Mouse (Mus musculus): ENCODE measurements around the gene Hirip3.

Gene Hirip3

DNA sequence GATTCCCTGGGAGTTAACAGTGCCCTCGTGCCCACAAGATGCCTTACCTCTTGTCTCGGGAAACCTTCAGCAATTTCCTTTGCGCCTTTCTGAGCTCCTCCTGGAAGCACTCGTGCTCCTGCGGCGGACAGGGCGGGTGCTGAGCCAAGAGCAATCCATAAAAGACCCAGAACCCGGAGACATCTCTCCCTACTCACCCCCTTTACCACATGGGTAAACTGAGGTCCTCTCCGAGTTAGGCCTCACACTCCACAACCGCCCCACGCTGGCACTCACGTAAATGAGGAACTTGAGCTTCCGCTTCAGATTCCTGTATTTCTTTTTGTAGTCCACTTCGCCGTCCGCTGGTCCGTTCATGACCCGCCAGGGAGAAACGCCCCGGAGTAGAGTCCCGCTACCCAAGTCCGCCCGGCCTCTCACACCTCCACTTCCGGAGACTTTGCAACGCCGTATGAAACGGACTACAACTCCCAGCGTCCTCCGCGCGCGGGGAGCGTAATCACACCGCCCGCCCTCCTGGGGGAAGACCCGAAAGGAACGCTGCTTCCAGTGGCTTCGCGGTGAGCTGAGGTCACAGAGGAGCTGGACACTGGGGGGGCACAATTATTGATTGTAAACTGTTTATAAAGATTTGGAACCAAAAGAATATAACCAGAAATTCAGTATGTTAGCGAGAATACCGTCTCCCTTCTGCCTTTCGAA lies at the start of gene Hirip3:
Gene Hirip3 (plus strand): TSS at position 544 of the 702 bp plus-strand sequence.
- peak; percentile 96 for DNase-seq (ENCODE audit: low spot score)

DNA sequence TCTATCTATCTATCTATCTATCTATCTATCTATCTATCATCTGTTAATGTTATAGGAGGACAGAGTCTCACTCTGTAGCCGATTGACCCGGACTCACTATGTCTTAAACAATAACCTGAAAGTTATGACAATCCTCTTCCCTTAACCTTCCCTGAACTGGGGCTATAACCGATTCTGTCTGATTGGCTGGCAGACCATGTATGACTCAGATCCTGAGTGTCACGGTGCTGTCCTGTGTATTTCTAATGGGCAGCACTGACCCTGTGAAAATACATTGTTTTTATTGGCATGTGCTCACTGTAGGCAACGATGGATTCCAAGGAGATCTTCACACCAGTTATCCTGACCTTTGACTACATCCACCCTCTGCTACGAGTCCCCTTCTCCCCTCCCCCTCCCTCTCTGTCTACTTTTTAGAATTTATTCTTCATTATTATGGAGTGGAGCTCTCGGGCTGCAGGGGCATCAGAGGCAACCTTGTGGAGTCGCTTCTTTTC lies 46.0 kb upstream of the Hirip3 start:
- no peak for DNase-seq (ENCODE audit: low spot score)

DNA sequence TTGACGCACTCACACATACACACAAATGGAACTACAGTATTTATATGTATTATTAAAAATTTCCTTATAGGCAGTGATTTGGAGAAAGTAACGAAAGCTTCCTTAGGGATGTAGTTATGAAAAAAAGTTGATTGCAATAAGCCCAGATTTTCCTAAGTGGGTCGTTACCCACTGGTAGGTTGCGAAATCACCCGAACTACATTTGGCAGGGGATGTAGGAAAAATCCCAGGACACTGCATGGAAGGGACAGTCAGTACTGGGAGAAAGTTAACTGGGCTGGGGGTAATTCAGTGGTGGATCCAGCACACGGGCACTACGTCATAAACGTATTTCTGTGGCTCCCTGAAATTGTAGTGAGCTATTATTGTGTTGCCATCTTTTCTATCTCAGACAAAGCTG lies 45.3 kb upstream of the Hirip3 start:
- no peak for DNase-seq (ENCODE audit: low spot score)

DNA sequence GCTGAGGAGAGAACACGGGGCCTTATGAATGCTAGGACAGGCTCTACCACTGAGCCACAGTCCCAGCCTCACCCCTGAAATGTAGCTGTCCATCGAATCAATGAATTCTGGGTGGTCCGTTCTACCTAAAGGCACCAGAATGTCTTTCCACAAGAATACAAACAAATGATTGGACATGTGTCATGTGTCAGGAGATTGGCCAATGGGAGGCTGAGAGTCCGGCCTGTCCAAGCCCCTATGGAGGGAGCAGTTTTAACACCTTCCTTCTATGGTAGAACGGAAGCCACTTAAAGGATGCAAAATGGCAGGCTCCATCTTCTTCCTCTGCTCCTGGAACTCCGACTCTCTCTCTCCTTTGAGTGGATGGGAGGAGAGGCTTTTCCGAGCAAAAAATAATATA lies 44.2 kb upstream of the Hirip3 start:
- DNase-seq (ENCODE audit: low spot score): no peak

DNA sequence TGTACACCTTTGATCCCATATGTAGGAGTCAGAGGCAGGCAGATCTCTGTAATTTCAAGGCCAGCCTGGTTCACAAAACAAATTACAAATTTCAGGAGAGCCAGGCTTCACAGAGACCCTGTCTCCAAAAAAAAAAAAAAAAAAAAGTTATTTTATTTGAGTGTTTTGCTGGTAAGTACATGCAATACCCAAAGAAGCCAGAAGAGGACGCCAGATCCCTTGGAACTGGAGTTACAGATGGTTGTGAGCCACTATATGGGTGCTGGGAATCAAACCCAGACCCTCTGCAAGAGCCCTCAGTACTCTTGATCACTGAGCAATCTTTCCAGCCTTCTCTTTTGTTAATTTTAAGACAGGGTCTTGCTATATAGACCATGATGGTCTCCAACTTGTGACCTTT lies 43.0 kb upstream of the Hirip3 start:
- DNase-seq (ENCODE audit: low spot score): no peak

DNA sequence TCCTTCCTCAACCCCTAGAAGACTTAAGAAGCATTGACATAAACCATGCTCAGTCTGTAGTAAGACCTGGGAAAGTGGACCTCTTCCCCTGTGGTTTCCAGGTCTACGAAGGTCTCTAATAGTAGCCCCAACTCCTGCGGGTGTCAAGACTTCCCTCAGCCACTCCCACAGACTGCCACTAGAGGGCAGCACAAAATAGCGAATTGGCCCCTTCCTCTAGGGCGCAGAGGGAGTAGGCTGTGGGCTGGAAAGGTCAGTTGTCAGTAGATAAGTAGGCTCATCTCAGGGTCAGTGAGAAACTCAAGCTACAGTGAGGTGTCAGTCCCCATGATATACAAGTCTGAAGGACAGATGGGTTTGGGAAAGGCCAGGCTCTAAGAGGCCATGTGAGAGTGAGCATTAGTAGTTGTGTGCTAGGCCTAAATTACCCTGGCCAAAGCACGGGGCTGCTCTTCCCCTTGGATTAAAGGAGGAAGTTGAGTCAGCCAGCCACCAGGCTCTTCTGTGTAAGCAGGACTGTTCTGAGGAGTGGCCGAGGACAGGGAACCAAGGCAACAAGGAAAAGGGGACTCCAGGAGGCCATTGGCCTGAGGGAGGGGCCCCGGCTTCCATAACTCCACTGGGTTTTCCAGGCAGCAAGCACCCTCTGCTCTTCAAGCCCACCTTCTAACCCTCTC lies 39.8 kb upstream of the Hirip3 start:
- DNase-seq (ENCODE audit: low spot score): peak; percentile 66

DNA sequence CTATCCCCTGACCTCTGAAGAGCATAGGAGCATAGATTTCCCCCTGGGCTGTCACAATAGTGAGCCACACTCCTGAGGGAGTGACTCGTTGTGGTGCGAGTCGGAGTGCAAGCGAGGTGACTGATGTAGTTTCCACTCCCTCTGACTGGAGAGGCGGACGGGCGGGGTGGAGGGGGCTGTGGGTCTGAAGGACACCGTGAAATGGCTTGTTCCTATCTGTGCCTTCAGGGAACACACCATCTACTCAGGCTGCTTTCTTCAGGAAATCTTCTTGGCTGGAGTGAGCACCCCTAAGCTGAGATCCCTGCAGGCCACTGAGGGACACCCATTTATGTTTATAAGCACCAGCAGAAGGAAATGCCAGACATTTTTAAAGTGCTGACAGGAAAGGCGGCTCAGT lies 39.0 kb upstream of the Hirip3 start:
- no peak for DNase-seq (ENCODE audit: low spot score)

DNA sequence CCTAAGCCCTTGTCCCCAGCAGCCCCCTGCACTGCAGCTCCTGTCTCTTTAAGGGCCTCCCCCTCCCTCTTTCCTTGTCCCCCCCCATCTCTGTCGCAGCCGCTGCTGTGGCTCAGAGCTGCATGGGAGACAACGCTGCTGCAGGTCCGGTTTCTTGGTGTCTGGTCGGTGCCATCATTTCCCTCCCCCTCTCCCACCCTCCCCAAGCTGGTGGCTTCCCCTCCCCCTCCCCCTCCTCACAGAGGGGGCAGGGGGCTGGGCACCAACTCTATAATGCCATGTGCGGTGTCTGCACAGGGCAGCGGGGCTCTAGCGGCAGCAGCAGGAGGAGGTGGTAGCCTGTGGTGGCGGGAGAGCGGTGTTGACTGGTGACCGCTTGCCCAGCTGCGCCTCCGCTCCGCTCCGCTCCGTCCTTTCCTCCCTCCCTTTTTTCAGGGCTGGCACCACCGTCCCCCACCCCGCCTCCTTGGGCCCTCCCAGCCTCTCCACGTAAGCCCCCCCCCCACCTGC lies 38.5 kb upstream of the Hirip3 start:
- no peak for DNase-seq (ENCODE audit: low spot score)

DNA sequence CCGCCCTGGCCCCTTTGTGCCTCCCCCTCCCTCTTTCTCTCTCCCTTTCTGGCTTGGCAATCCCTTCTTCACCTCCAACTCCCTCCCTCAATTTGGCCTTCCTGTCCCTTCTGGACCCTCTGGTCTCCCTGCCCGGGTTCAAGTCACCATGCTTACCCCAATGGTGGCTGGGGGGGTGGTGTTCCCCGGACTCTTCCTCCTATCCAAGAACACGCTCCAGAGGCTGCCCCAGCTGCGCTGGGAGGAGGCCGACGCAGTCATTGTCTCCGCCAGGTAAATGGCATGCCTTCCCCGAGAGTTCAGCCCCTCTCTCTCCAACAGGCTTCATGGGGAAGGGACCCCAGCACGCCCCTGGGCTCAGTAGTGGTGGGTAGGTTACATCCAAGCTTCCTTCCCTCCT lies 37.8 kb upstream of the Hirip3 start:
- no peak for DNase-seq (ENCODE audit: low spot score)

DNA sequence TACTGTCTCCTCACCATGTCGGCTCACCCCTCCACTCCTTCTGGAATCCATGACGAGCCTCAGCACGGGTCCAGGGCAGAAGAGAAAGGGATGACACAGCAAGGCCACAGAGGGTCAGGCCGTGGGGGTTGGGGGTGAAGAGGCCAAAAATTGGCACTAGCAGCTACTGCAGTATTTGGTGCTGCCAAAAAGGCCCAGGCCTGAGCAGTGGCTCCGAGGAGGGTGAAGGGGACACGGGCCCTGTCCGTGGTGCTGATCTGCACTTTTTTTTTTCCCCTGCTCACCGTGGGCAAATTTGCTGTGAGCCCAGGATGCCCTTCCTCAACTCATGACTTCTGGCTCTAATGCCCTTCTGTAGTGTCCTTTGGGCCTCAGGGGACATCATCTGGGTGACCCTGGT lies 36.4 kb upstream of the Hirip3 start:
- no peak for DNase-seq (ENCODE audit: low spot score)

DNA sequence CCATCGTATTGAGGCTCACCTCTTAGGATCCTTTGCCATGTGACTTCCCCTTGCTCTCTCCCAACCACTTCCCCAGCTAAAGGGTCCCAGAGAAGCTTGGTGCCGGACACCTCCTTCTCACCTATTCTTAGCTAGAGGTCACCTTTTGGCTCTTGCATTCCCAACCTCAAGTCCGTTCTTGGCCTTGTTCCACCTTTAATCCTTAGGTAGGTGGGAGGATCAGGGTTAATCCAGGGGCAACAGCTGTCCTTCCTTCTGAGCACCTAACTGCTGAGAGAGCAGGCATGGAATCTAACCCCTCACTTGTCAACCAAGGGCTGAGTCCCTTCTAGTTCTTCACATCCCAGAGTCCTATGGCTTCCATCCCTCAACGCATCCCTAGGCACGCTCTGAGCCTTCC lies 35.8 kb upstream of the Hirip3 start:
- DNase-seq (ENCODE audit: low spot score): no peak

DNA sequence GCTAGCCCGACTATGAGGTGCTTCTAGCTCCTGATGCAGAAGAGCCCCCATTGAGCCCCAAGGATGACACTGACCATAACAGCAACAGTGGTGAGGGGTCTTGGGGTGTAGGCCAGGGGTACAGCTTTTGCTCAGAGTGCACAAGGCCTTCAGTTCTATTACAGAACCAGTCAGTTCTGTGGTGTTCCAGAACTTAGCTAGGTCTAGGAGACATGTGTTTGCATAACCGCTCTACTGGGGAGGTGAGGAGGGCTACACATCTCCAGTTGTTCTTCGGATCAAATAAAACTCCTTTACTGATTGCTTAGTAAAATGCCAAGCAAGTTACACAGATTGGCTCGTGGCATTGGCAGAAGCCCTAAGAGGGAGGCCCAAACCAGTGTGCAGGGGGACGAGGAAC lies 30.2 kb upstream of the Hirip3 start, which contains the start of gene 4930451I11Rik:
Gene 4930451I11Rik (minus strand): TSS at position 101 of the 400 bp plus-strand sequence.
- DNase-seq (ENCODE audit: low spot score): no peak

DNA sequence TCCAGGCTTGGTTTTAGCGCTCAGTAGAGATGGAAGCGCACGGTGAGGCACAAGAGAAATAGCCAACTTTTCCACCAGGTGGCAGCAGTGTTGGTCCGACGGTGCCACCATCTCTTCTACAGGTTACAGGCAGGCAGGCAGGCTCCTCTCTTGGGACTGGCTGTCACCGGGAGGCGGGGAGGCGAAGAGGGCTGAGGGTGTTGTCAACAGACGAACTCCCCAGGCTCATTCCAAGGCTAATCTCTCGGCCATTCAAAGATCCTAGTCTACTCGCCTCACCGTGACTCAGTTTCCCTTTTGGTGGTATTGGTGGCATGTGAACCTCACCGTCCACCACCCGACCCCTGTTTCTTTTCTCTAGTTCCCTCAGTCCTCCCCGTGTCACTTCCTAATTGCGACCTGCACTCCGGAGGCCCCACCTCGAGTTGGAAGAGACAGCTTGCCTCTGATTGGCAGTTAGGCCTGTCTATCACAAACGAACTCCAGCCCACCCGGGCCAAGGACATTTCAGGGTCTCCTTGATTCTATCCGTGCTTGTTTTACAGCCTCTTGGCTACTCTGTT lies 29.7 kb upstream of the Hirip3 start:
- peak; percentile 63 for DNase-seq (ENCODE audit: low spot score)

DNA sequence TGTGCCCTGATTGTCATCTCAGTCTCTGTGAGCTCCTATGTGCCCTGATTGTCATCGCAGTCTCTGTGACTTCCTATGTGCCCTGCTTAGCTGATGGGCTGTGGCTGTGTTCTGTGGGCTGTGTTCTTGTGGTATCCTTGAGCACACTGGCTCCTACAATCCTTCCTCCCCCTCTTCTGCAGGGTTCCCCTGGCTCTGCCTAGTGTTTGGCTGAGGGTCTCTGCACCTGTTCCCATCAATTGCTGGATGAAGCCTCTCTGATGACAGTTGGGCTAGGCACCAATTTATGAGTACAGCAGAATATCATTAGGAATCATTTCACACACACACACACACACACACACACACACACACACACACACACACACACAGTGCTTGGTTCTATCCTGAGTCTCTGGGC lies 28.5 kb upstream of the Hirip3 start:
- no peak for DNase-seq (ENCODE audit: low spot score)

DNA sequence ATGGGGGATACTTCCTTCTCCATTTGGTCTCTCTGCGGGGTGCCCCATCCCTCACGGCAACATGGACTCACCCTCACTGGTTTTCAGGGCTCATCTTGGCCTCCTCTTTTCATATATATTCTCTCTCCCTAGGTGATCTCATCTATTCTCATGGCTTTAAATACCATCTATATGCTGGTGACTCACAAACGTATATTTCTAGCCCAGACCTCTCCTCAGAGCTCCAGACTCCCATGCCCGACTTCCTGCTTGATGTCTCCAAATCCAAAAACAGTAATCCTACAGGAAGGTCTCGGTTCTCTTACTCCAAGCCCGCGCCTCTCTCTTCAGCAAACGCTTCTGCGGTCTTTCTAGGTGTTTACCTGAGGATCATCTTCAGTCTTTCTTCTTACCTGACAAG lies 18.5 kb upstream of the Hirip3 start:
- DNase-seq (ENCODE audit: low spot score): no peak

DNA sequence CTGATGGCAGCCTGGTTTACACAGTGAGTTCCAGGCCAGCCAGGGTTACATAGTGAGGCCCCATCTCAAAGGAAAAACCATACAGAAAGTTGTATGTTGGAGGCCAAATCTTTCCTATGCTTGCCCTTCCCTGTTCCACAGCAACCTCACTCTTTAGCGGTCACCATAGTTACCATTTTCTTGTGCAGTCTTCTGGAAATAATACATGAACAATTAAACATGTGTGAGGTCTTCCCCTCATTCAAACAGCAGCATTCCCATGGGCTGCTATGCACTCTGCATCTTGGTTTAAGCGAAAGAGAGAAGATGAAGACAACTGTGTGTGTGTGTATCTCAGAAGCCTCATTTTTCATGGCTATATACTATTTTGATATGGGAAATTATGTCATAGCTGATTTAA lies 16.3 kb upstream of the Hirip3 start:
- DNase-seq (ENCODE audit: low spot score): no peak

DNA sequence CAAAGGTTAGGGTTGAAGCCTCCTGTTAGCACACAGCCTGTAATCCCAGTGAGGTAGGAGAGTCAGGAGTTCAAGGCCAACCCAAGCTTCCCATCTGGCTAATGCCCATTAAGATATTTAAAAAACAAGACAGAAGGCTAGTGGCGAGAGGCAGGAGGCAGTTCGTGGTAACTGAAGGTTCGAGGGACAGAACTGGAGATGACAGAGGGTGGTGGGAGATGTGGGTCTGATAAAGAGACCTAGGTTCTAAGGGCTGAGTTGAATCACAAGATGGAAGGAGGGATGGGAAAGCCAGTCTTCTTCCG lies 14.7 kb upstream of the Hirip3 start, which contains the start of gene Doc2a:
Gene Doc2a (plus strand): TSS at position 301 of the 305 bp plus-strand sequence.
- DNase-seq (ENCODE audit: low spot score): no peak

DNA sequence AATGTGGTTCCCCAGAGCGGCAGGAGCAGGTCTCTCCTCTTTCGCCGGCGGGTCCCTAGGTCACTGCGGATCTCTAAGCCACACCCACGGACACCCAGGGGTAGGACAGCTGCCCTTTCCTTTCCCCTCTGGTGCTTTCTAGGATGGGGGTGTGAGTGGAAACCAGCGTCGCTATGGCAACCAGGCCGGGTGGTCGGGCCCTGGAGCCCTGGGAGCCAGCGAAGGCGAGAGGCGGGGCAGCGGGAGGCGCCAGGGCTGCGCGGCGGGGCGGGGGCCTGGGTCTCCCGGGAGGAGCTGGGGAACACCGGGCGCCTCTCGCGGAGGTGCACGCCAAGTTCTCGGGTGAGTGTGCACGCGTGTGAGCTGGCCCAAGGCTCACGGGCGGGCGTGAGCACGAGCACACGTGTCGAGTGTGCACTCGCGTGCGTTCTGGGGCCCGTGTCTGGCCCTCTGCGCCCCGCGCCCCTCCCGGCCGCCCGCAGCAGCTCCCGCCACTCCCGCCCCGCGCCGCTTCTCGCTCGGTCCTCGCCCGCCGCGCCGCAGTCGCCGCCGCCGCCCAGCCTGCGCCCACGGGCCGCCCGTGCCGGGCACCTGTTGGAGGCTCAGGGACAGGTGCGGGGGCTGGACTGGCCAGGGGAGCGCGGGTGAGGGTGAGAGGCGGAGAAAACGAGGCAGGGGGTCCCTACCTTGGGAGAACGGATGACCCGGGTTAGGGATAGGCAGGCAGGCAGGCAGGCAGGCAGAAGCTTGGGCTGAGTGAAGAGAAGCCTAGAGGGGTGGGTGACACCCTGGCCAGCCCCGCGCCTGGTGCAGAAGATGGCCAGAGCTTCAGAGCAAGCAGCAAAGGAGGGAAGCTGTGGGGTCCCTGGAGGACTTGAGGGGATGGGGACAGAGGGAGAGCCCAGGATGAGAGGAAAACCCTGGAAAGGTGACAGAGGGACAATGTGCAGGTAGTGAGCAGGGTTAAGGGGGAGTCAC lies 14.1 kb upstream of the Hirip3 start:
- peak; percentile 57 for DNase-seq (ENCODE audit: low spot score)

DNA sequence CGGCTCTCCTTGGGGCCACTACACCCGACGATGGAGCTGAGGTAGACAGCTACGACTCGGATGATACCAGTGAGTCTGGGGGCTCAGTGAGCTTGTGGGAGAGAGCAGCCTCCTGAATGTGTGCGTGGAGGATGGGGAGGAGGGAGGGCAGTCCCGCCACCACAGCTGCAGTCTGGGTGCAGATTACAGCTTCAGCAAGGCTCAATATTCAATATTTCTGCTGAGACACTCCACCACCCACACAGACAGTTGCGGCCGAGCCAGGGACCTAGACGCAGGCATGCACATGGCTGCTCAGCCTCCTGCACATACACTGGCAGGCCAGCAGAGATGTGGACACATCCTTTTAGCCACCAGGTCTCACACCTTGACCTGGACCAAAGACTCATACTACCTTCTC lies 13.0 kb upstream of the Hirip3 start:
- DNase-seq (ENCODE audit: low spot score): no peak

DNA sequence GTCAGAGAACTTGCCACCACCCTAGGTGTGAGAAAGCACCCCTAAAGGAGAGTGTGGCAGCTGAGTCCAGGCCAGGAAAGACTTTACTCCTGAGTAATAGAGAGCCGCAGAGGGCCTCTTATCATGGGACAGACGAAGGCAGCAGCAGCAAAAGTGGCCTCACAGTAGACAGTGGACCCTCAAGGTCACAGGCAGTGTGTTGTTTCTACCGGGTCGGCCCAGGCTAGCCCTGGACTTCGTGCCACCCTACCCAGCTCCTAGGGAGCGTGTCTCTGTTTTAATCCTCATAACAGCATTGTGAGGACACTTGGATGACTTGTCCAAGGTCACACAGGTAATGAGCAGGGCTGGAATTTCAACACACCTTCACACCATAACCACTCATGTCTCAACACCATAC lies 11.6 kb upstream of the Hirip3 start:
- no peak for DNase-seq (ENCODE audit: low spot score)

DNA sequence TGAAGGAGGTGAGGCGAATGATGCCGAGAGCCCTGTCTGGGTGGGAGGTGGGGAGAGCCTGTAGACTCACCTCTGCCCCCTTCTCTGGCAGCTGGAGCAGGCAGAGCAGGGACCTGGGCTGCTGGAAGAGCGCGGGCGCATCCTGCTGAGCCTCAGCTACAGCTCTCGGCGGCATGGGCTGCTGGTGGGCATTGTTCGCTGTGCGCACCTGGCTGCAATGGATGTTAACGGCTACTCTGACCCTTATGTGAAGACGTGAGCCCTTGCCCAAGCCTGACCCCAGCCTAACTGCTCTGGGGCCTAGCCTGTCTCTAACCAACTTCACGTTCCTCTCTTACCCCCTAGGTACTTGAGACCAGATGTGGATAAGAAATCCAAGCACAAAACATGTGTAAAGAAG lies 10.6 kb upstream of the Hirip3 start:
- no peak for DNase-seq (ENCODE audit: low spot score)

DNA sequence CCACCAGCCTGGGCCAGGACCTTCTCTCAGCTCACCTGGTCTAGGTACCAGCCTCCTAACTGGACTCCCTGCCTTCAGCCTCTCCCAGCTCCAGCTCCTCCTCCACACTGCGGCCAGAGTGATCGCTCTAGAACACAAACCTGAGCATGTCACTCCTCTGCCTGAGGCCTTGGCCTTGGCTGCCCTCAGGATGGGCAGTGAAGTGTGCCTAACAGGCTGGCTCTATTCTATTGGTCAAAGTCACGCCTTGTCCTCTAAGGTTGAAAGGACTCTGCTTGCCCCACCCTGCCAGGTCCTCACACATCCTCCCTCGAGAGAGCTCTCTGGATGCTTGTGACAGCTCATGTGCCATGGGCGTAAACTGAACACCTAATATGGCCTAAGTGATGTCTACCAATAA lies 8.3 kb upstream of the Hirip3 start:
- no peak for DNase-seq (ENCODE audit: low spot score)
